Mouse (Mus musculus): Measurements from ENCODE around the gene Tmem110. TPM values are rescaled to one million over a fixed set of nuclear protein-coding genes. Genes with fewer than 3 reads are reported as not detected.

The Tmem110 gene
- polyA plus RNA-seq, 1 experiment from 2014 or later: 22.4 TPM

- Histone ChIP-seq H3K27ac (no peak overlapping the region), H3K9me3 (no peaks in the 10 kb centered on the region), H3K36me3 (peaks cover 27% of the 10 kb centered on the region), H3K4me1 (replicated peaks) (no peaks in the 10 kb centered on the region), H3K27me3 (ENCODE audit: insufficient read depth, poor library complexity, severe bottlenecking) (no peaks in the 10 kb centered on the region), H3K4me3 (no peak overlapping the region)
- no peak for DNase-seq (ENCODE audit: low spot score)
- WGBS: 93% methylated on average over 14 of the region's 14 CpGs
These were observed 12.1 kb downstream of the Tmem110 start for GRCm38 (mm10) chr14:30837416-30837996.

GRCm38 (mm10) chr14:30843701-30844100 lies 18.3 kb downstream of the Tmem110 start:
- Histone ChIP-seq H3K36me3 (peaks cover 28% of the 10 kb centered on the region), H3K4me1 (replicated peaks) (no peaks in the 10 kb centered on the region), H3K27ac (no peak overlapping the region), H3K27me3 (ENCODE audit: insufficient read depth, poor library complexity, severe bottlenecking) (no peaks in the 10 kb centered on the region), H3K4me3 (no peak overlapping the region), H3K9me3 (no peaks in the 10 kb centered on the region)
- DNase-seq (ENCODE audit: low spot score): no peak
- 93% methylated on average over 3 of the region's 3 CpGs for WGBS

DNA sequence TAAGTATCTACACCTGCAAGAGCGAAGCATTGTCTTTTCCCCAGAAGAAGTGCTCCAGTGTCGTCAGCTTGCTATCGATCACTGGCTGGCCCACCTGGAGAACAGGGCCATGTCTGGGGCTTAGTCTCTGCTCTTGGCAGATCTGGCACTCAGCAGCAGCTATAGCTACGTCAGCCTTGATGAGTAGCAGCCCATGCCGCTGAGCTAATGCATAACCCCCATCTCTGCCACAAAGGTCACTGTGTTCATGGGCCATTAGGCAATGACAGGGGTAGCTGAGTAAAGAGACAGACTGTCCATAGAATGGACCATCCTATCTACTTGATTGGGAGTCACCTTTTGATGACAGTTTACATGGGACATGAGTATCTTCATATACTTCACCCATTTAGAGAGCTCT lies 25.1 kb downstream of the Tmem110 start:
- no peaks in the 10 kb centered on the region for H3K4me1 ChIP-seq (replicated peaks)
- no peak for DNase-seq (ENCODE audit: low spot score)
- WGBS: 87% methylated on average over 5 of the region's 5 CpGs

DNA sequence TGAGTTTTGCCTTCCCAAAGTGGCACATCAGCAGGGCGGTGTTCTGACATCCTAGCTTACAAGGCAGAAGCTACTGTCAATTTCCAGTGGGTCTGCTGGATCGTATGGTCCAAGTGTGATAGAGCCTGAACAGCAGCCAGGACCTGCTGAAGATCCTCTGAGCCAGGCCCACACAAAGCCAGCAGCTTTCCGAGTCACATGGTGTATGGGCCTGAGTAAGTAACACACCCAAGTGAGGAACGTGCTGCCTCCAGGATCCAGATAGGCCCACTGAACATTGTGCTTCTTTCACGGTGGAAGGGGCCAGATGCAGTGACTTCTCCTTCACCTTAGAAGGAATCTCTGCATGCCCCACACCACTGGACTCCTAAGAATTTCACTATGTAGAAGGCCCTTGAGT lies 26.9 kb downstream of the Tmem110 start:
- 93% methylated on average over 5 of the region's 5 CpGs for WGBS
- H3K4me3 ChIP-seq: no peak overlapping the region
- no peaks in the 10 kb centered on the region for H3K27me3 ChIP-seq (ENCODE audit: insufficient read depth, poor library complexity, severe bottlenecking)
- H3K9me3 ChIP-seq: no peaks in the 10 kb centered on the region
- H3K36me3 ChIP-seq: no peaks in the 10 kb centered on the region
- H3K4me1 ChIP-seq (replicated peaks): no peaks in the 10 kb centered on the region
- no peak for DNase-seq (ENCODE audit: low spot score)
- H3K27ac ChIP-seq: no peak overlapping the region

More for the DNA sequence above, 25.1 kb downstream of the Tmem110 start:
- H3K27ac ChIP-seq: no peak overlapping the region
- no peaks in the 10 kb centered on the region for H3K27me3 ChIP-seq (ENCODE audit: insufficient read depth, poor library complexity, severe bottlenecking)
- peaks cover 7% of the 10 kb centered on the region; the same call in 1 of the 2 replicates for H3K36me3 ChIP-seq
- H3K4me3 ChIP-seq: no peak overlapping the region
- no peaks in the 10 kb centered on the region for H3K9me3 ChIP-seq

DNA sequence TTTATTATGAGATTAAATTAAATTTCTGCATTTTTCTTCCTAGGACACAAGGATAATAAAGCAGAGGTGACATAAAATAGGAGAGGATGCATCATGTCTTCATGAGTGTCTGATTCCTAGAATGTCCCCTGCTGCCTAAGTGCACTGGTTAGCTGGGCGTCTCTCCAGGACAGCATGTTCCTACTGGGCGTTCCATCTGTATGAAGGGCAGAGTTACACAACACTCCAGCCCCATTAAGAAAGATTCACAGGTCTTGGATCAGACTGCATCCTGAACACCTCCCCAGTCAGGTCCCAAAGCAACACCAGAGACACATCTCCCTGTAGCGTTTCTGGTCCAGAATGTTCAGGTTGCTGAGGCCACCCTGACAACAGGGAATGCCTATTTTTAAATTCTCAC lies 29.9 kb downstream of the Tmem110 start:
- no peak for DNase-seq (ENCODE audit: low spot score)
- Histone ChIP-seq H3K4me1 (replicated peaks) (no peaks in the 10 kb centered on the region), H3K36me3 (no peaks in the 10 kb centered on the region), H3K9me3 (no peaks in the 10 kb centered on the region), H3K4me3 (no peak overlapping the region), H3K27ac (no peak overlapping the region), H3K27me3 (ENCODE audit: insufficient read depth, poor library complexity, severe bottlenecking) (no peaks in the 10 kb centered on the region)
- 90% methylated on average over 3 of the region's 3 CpGs for WGBS

GRCm38 (mm10) chr14:30856885-30857507 lies 31.6 kb downstream of the Tmem110 start:
- H3K27me3 ChIP-seq (ENCODE audit: insufficient read depth, poor library complexity, severe bottlenecking): no peaks in the 10 kb centered on the region
- WGBS: 91% methylated on average over 10 of the region's 10 CpGs
- H3K36me3 ChIP-seq: no peaks in the 10 kb centered on the region
- no peak for DNase-seq (ENCODE audit: low spot score)
- no peaks in the 10 kb centered on the region for H3K4me1 ChIP-seq (replicated peaks)
- H3K27ac ChIP-seq: no peak overlapping the region
- H3K4me3 ChIP-seq: no peak overlapping the region
- no peaks in the 10 kb centered on the region for H3K9me3 ChIP-seq

DNA sequence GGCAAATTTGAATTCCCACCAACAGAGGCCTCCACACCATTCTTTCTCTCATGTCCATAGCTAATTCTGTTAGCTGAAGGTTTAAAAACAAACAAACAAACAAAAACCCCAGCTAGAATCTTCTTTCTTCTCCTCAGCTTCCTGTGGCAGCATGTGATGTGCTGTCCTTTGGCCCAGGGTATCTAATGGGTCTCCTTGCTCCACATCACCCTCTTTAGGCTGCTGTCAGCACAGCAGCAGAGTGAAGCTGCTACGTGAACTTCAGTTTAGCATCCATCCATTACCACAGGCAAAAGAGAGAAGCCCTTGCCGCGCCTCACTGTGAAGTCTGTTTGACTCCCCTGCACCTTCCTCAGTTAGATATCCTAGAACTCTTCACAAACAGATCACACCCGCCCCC lies 32.6 kb downstream of the Tmem110 start:
- no peak overlapping the region for H3K4me3 ChIP-seq
- H3K27me3 ChIP-seq (ENCODE audit: insufficient read depth, poor library complexity, severe bottlenecking): no peaks in the 10 kb centered on the region
- H3K36me3 ChIP-seq: no peaks in the 10 kb centered on the region
- no peak for DNase-seq (ENCODE audit: low spot score)
- H3K27ac ChIP-seq: no peak overlapping the region
- WGBS: 71% methylated on average over 4 of the region's 4 CpGs
- H3K9me3 ChIP-seq: no peaks in the 10 kb centered on the region
- H3K4me1 ChIP-seq (replicated peaks): no peaks in the 10 kb centered on the region

GRCm38 (mm10) chr14:30861421-30862125 lies 36.2 kb downstream of the Tmem110 start:
- DNase-seq (ENCODE audit: low spot score): no peak
- H3K9me3 ChIP-seq: no peaks in the 10 kb centered on the region
- no peak overlapping the region for H3K27ac ChIP-seq
- 77% methylated on average over 16 of the region's 16 CpGs for whole genome bisulfite sequencing
- no peaks in the 10 kb centered on the region for H3K27me3 ChIP-seq (ENCODE audit: insufficient read depth, poor library complexity, severe bottlenecking)
- no peaks in the 10 kb centered on the region for H3K4me1 ChIP-seq (replicated peaks)
- no peak overlapping the region for H3K4me3 ChIP-seq
- peaks cover 19% of the 10 kb centered on the region for H3K36me3 ChIP-seq

GRCm38 (mm10) chr14:30862368-30862767 lies 37.0 kb downstream of the Tmem110 start:
- Histone ChIP-seq H3K27me3 (ENCODE audit: insufficient read depth, poor library complexity, severe bottlenecking) (no peaks in the 10 kb centered on the region), H3K4me1 (replicated peaks) (no peaks in the 10 kb centered on the region)
- WGBS: 91% methylated on average over 9 of the region's 9 CpGs

GRCm38 (mm10) chr14:30865311-30865710 lies 39.9 kb downstream of the Tmem110 start:
- Histone ChIP-seq H3K27me3 (ENCODE audit: insufficient read depth, poor library complexity, severe bottlenecking) (no peaks in the 10 kb centered on the region), H3K4me3 (no peak overlapping the region), H3K36me3 (peaks cover 39% of the 10 kb centered on the region), H3K9me3 (no peaks in the 10 kb centered on the region), H3K4me1 (replicated peaks) (no peaks in the 10 kb centered on the region), H3K27ac (no peak overlapping the region)
- no peak for DNase-seq (ENCODE audit: low spot score)
- WGBS: 74% methylated on average over 3 of the region's 3 CpGs

More at GRCm38 (mm10) chr14:30862368-30862767, 37.0 kb downstream of the Tmem110 start:
- Histone ChIP-seq H3K36me3 (peaks cover 25% of the 10 kb centered on the region), H3K9me3 (no peaks in the 10 kb centered on the region), H3K27ac (no peak overlapping the region), H3K4me3 (no peak overlapping the region)
- no peak for DNase-seq (ENCODE audit: low spot score)

DNA sequence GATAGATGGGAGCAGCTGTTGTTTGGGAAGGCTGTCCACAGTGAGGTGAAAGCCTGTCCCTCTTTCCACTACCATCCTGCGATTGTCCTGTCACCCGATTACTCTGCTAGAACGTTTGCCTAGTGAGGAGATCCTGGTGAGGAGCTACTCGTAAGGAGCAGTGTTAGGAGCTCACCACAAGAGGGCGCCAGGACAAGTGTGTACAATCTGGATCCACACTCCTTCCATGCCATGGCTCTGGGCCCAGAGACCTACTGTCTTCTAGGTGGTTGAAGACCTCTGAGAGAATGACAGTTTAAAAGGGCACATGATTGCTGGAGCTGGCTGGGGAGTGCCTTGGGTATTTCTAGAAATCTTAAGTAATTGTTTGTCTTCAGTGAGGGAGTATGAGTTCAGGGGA lies 41.7 kb downstream of the Tmem110 start:
- WGBS: 32% methylated on average over 5 of the region's 5 CpGs
- peak; percentile 66 for DNase-seq (ENCODE audit: low spot score)
- H3K9me3 ChIP-seq: no peaks in the 10 kb centered on the region
- H3K4me3 ChIP-seq: no peak overlapping the region
- no peaks in the 10 kb centered on the region for H3K4me1 ChIP-seq (replicated peaks)
- no peak overlapping the region for H3K27ac ChIP-seq
- no peaks in the 10 kb centered on the region for H3K27me3 ChIP-seq (ENCODE audit: insufficient read depth, poor library complexity, severe bottlenecking)
- H3K36me3 ChIP-seq: peaks cover 51% of the 10 kb centered on the region

GRCm38 (mm10) chr14:30868826-30869225 lies 43.4 kb downstream of the Tmem110 start:
- Histone ChIP-seq H3K4me3 (no peak overlapping the region), H3K27ac (no peak overlapping the region), H3K36me3 (peaks cover 69% of the 10 kb centered on the region), H3K27me3 (ENCODE audit: insufficient read depth, poor library complexity, severe bottlenecking) (no peaks in the 10 kb centered on the region), H3K4me1 (replicated peaks) (no peaks in the 10 kb centered on the region), H3K9me3 (no peaks in the 10 kb centered on the region)
- 91% methylated on average over 10 of the region's 10 CpGs for whole genome bisulfite sequencing
- no peak for DNase-seq (ENCODE audit: low spot score)

GRCm38 (mm10) chr14:30869391-30869801 lies 44.0 kb downstream of the Tmem110 start:
- DNase-seq (ENCODE audit: low spot score): no peak
- Histone ChIP-seq H3K9me3 (no peaks in the 10 kb centered on the region), H3K4me3 (no peak overlapping the region), H3K36me3 (peaks cover 71% of the 10 kb centered on the region), H3K27me3 (ENCODE audit: insufficient read depth, poor library complexity, severe bottlenecking) (no peaks in the 10 kb centered on the region), H3K4me1 (replicated peaks) (no peaks in the 10 kb centered on the region), H3K27ac (no peak overlapping the region)
- WGBS: 82% methylated on average over 8 of the region's 8 CpGs
